Mouse (Mus musculus): Measurements from ENCODE around the gene Nts. TPM values are rescaled to one million over a fixed set of nuclear protein-coding genes. Genes with fewer than 3 reads are reported as not detected.
"Not testable (repeated sequence)": the region's sequence is repeated elsewhere in the genome, so short reads cannot be mapped to it uniquely, and the experiment has no call there.

The Nts gene
- total RNA-seq, 2 experiments from 2014 or later: not detected

- intact Hi-C loops (cut with DNase I); H3K4me3 ChIP-seq; H3K27ac ChIP-seq: not testable (repeated sequence)
- peak; percentile 51 for TF ChIP-seq CTCF (IDR thresholded peaks at IDR 0.05)
- DNase-seq: peak; percentile 18
These were observed 55.2 kb downstream of the Nts start for GRCm38 (mm10) chr10:102435048-102435447.

Other genes starting within 250 kb of the Nts start
- gene Rassf9, start 21.7 kb upstream of the Nts start, total RNA-seq (2021): 1 to 10 TPM; 2.3 to 4.0 TPM